Comparison of ENCODE assay signal across 18 mouse cellular contexts in genomic region chr8:57724843-57725627, GRCm38 (mm10).
DNase-seq lines count a peak whose midpoint lies in the region; ATAC-seq and TF ChIP-seq lines count a peak whose summit lies in the region.
"Had no signal": no experiment of that assay in that cellular context is flagged by ENCODE, and none has a peak within 500 bp of the region (broad histone marks: within the 10 kb centered on the region; RNA-seq: fewer than 3 reads in every experiment).

No protein-coding gene starts in this region.

- no peaks in the 10 kb centered on the region for H3K9me3 ChIP-seq in MEL (replicated peaks; ENCODE audit: insufficient read depth, low read length)
- no peaks in the 10 kb centered on the region for H3K9me3 ChIP-seq in intestine, postnatal 0 days (ENCODE audit: control insufficient read depth)
- no peaks in the 10 kb centered on the region for H3K9me3 ChIP-seq in stomach, embryonic 16.5 days (replicated peaks; ENCODE audit: control insufficient read depth, low read length)
- no peaks in the 10 kb centered on the region for H3K9me3 ChIP-seq in forebrain, embryonic 12.5 days
- H3K9me3 ChIP-seq in kidney, embryonic 14.5 days (ENCODE audit: control insufficient read depth, low read length) = no peaks in the 10 kb centered on the region
- H3K9me3 ChIP-seq: heart, embryonic 15.5 days; hindbrain, embryonic 10.5 days had no signal

- no peak overlapping the region for H3K4me3 ChIP-seq in MEL (ENCODE audit: control insufficient read depth in 1 of 2, insufficient read depth in 1 of 2, low read depth in 2 of 2, low read length in 2 of 2)
- no peak overlapping the region for H3K4me3 ChIP-seq in intestine, postnatal 0 days (ENCODE audit: low read depth, low read length)
- H3K4me3 ChIP-seq in stomach, embryonic 16.5 days (replicated peaks; ENCODE audit: low read length) = no peak overlapping the region
- H3K4me3 ChIP-seq in forebrain, embryonic 12.5 days (replicated peaks) = no peak overlapping the region
- no peak overlapping the region for H3K4me3 ChIP-seq in kidney, embryonic 14.5 days (ENCODE audit: low read length)
- H3K4me3 ChIP-seq: heart, adult 2 months; heart, embryonic 15.5 days; hindbrain, embryonic 10.5 days had no signal

- H3K4me1 ChIP-seq in MEL (ENCODE audit: control insufficient read depth in 1 of 2, insufficient read depth in 2 of 2, low read length in 2 of 2) = peaks cover 0 to 3% of the 10 kb centered on the region in 2 experiments; a peak in 2 of 4 replicates
- no peaks in the 10 kb centered on the region for H3K4me1 ChIP-seq in intestine, postnatal 0 days (replicated peaks; ENCODE audit: control insufficient read depth, insufficient read depth, low read length)
- H3K4me1 ChIP-seq in stomach, embryonic 16.5 days (ENCODE audit: control insufficient read depth, insufficient read depth, low read length) = no peaks in the 10 kb centered on the region
- no peaks in the 10 kb centered on the region for H3K4me1 ChIP-seq in forebrain, embryonic 12.5 days
- H3K4me1 ChIP-seq in kidney, embryonic 14.5 days (ENCODE audit: control insufficient read depth, insufficient read depth, low read length) = no peaks in the 10 kb centered on the region
- H3K4me1 ChIP-seq: hindbrain, embryonic 10.5 days had no signal

- no peak for TF ChIP-seq EP300 in MEL (IDR thresholded peaks at IDR 0.05; ENCODE audit: low read depth in 1 of 2, low read length in 2 of 2)

- peak; percentile 21 for DNase-seq in MEL (ENCODE audit: low read depth, low spot score)
- DNase-seq in R1 (ENCODE audit: low read depth, low spot score) = peak; percentile 16
- DNase-seq: adrenal gland, postnatal 10 days; cerebellum, adult 18-20 months; cerebellum, postnatal 10 days; gastrocnemius, postnatal 10 days; heart, adult 2 months had no signal

- peak; percentile 68 for ATAC-seq in intestine, postnatal 0 days
- ATAC-seq in stomach, embryonic 16.5 days (ENCODE audit: insufficient read depth, low FRiP score) = peak; percentile 90
- no peak for ATAC-seq in cerebellum, adult (ENCODE audit: insufficient number of reproducible peaks, low FRiP score, low TSS enrichment)
- ATAC-seq in forebrain, embryonic 12.5 days (ENCODE audit: low FRiP score) = no peak
- no peak for ATAC-seq in kidney, embryonic 14.5 days (ENCODE audit: low FRiP score, low TSS enrichment)
- ATAC-seq: forebrain, embryonic 16.5 days had no signal

- TF ChIP-seq RAD21 in MEL (IDR thresholded peaks at IDR 0.05; ENCODE audit: low read depth, low read length) = no peak

- H3K79me2 ChIP-seq in MEL (ENCODE audit: control insufficient read depth, insufficient read depth, low read length, poor library complexity) = no peaks in the 10 kb centered on the region

- no peak overlapping the region for H3K4me2 ChIP-seq in intestine, postnatal 0 days (replicated peaks; ENCODE audit: low read depth)
- H3K4me2 ChIP-seq in stomach, embryonic 16.5 days (ENCODE audit: low read depth, low read length) = no peak overlapping the region
- no peak overlapping the region for H3K4me2 ChIP-seq in forebrain, embryonic 12.5 days
- H3K4me2 ChIP-seq in kidney, embryonic 14.5 days (replicated peaks; ENCODE audit: low read depth, low read length) = no peak overlapping the region
- H3K4me2 ChIP-seq: heart, embryonic 11.5 days; heart, embryonic 15.5 days; hindbrain, embryonic 14.5 days had no signal

- peaks cover 0 to 2% of the 10 kb centered on the region in 2 experiments; a peak in 1 of 4 replicates for H3K36me3 ChIP-seq in MEL (ENCODE audit: control insufficient read depth in 1 of 2, insufficient read depth in 2 of 2, low read length in 2 of 2)
- H3K36me3 ChIP-seq in intestine, postnatal 0 days (ENCODE audit: control insufficient read depth, insufficient read depth) = no peaks in the 10 kb centered on the region
- H3K36me3 ChIP-seq in stomach, embryonic 16.5 days (ENCODE audit: control insufficient read depth, insufficient read depth, low read length) = no peaks in the 10 kb centered on the region
- no peaks in the 10 kb centered on the region for H3K36me3 ChIP-seq in forebrain, embryonic 12.5 days (replicated peaks)
- H3K36me3 ChIP-seq in kidney, embryonic 14.5 days (ENCODE audit: control insufficient read depth, insufficient read depth, low read length) = no peaks in the 10 kb centered on the region
- H3K36me3 ChIP-seq: heart, embryonic 15.5 days; hindbrain, embryonic 10.5 days had no signal

- TF ChIP-seq CTCF in MEL (IDR thresholded peaks at IDR 0.05 in 2 of 3, conservative IDR thresholded peaks at IDR 0.05 in 1 of 3; ENCODE audit: control insufficient read depth in 1 of 3, insufficient read depth in 1 of 3, low read depth in 2 of 3, low read length in 3 of 3, poor library complexity in 1 of 3, severe bottlenecking in 1 of 3) = no peak
- TF ChIP-seq CTCF in intestine, postnatal 0 days (IDR thresholded peaks at IDR 0.05; ENCODE audit: low read depth) = no peak

- 78% methylated on average over 13 of the region's 13 CpGs for WGBS in intestine, postnatal 0 days
- 76% methylated on average over 13 of the region's 13 CpGs for WGBS in stomach, embryonic 16.5 days
- 88% methylated on average over 13 of the region's 13 CpGs for WGBS in forebrain, embryonic 12.5 days
- WGBS in kidney, embryonic 14.5 days = 93% methylated on average over 13 of the region's 13 CpGs

- no peak overlapping the region for H3K9ac ChIP-seq in MEL (ENCODE audit: control insufficient read depth, low read depth, low read length, poor library complexity, severe bottlenecking)
- no peak overlapping the region for H3K9ac ChIP-seq in intestine, postnatal 0 days (ENCODE audit: low read depth, low read length)
- H3K9ac ChIP-seq in stomach, embryonic 16.5 days (ENCODE audit: low read length) = no peak overlapping the region
- no peak overlapping the region for H3K9ac ChIP-seq in forebrain, embryonic 12.5 days
- no peak overlapping the region for H3K9ac ChIP-seq in kidney, embryonic 14.5 days (ENCODE audit: low read depth, low read length)
- H3K9ac ChIP-seq: heart, embryonic 15.5 days; hindbrain, embryonic 14.5 days had no signal

- no peaks in the 10 kb centered on the region; a peak in 1 of 4 replicates for H3K27me3 ChIP-seq in MEL (ENCODE audit: control insufficient read depth in 1 of 2, insufficient read depth in 2 of 2, low read length in 2 of 2)
- H3K27me3 ChIP-seq in intestine, postnatal 0 days (replicated peaks; ENCODE audit: control insufficient read depth, insufficient read depth, low read length) = no peaks in the 10 kb centered on the region
- H3K27me3 ChIP-seq in stomach, embryonic 16.5 days (ENCODE audit: control insufficient read depth, insufficient read depth, low read length) = no peaks in the 10 kb centered on the region
- no peaks in the 10 kb centered on the region for H3K27me3 ChIP-seq in forebrain, embryonic 12.5 days
- no peaks in the 10 kb centered on the region for H3K27me3 ChIP-seq in kidney, embryonic 14.5 days (ENCODE audit: control insufficient read depth, insufficient read depth, low read length)
- H3K27me3 ChIP-seq: CH12.LX; heart, embryonic 15.5 days had no signal

- no peak overlapping the region for H3K27ac ChIP-seq in MEL (ENCODE audit: control insufficient read depth, low read depth, low read length)
- no peak overlapping the region for H3K27ac ChIP-seq in intestine, postnatal 0 days (ENCODE audit: low read depth, low read length)
- H3K27ac ChIP-seq in stomach, embryonic 16.5 days (ENCODE audit: low read length) = peak overlapping the region; percentile 60
- no peak overlapping the region for H3K27ac ChIP-seq in forebrain, embryonic 12.5 days
- no peak overlapping the region for H3K27ac ChIP-seq in kidney, embryonic 14.5 days (ENCODE audit: low read depth, low read length)
- H3K27ac ChIP-seq: heart, adult 2 months; heart, embryonic 15.5 days; hindbrain, embryonic 10.5 days; hindbrain, embryonic 14.5 days had no signal

- TF ChIP-seq POLR2A in MEL (IDR thresholded peaks at IDR 0.05; ENCODE audit: control insufficient read depth in 1 of 2, insufficient read depth in 1 of 2, low read depth in 1 of 2, low read length in 2 of 2, poor library complexity in 1 of 2) = no peak

TF ChIP-seq in MEL, 35 proteins besides CTCF, POLR2A, EP300 and RAD21:
- TF ChIP-seq POLR2AphosphoS2 (IDR thresholded peaks at IDR 0.05; ENCODE audit: low read length) (no peak), USF1 (IDR thresholded peaks at IDR 0.05; ENCODE audit: low read depth, low read length) (no peak), ZC3H11A (IDR thresholded peaks at IDR 0.05; ENCODE audit: low read depth, low read length) (no peak), MAX (IDR thresholded peaks at IDR 0.05; ENCODE audit: low read length) (no peak), MAFK (IDR thresholded peaks at IDR 0.05; ENCODE audit: borderline replicate concordance, low read depth, low read length) (no peak), GATA1 (IDR thresholded peaks at IDR 0.05; ENCODE audit: low read depth, low read length) (no peak), USF2 (IDR thresholded peaks at IDR 0.05; ENCODE audit: borderline replicate concordance in 1 of 2, insufficient read depth in 1 of 2, low read depth in 1 of 2, low read length in 2 of 2) (no peak), TCF12 (IDR thresholded peaks at IDR 0.05; ENCODE audit: low read depth, low read length) (no peak), TAL1 (IDR thresholded peaks at IDR 0.05; ENCODE audit: low read length) (no peak), MAZ (IDR thresholded peaks at IDR 0.05; ENCODE audit: low read depth, low read length) (no peak), RCOR1 (IDR thresholded peaks at IDR 0.05; ENCODE audit: low read depth, low read length) (no peak), MEF2A (IDR thresholded peaks at IDR 0.05; ENCODE audit: extremely low read depth, insufficient replicate concordance, low read depth, low read length, poor library complexity, severe bottlenecking) (no peak), ZNF384 (IDR thresholded peaks at IDR 0.05; ENCODE audit: low read depth, low read length) (no peak)

Comparison
In these comparisons a context has a peak if more than half of its experiments do, and no peak if none do; other contexts are left out.
1. ATAC-seq: peak in intestine, postnatal 0 days (single experiment) and stomach, embryonic 16.5 days (single experiment); none in cerebellum, adult (single experiment), forebrain, embryonic 12.5 days (single experiment) and kidney, embryonic 14.5 days (single experiment).